Mouse (Mus musculus): ENCODE results near the gene Qsox1.

Gene Qsox1

GRCm38 (mm10) chr1:155801014-155801991, 11.4 kb downstream of the Qsox1 start:
- DNase-seq (ENCODE audit: low spot score), result no peak

- no peak for DNase-seq (ENCODE audit: low spot score)
Measured at GRCm38 (mm10) chr1:155798000-155798399, 14.7 kb downstream of the Qsox1 start.

- no peak for DNase-seq (ENCODE audit: low spot score)
Measured at GRCm38 (mm10) chr1:155797425-155797824, 15.3 kb downstream of the Qsox1 start.

- no peak for DNase-seq (ENCODE audit: low spot score)
Measured at GRCm38 (mm10) chr1:155796757-155797405, 15.8 kb downstream of the Qsox1 start.

GRCm38 (mm10) chr1:155795791-155796233, 16.9 kb downstream of the Qsox1 start:
- no peak for DNase-seq (ENCODE audit: low spot score)

- DNase-seq (ENCODE audit: low spot score), result no peak
Measured at GRCm38 (mm10) chr1:155794855-155795254, 17.8 kb downstream of the Qsox1 start.

- DNase-seq (ENCODE audit: low spot score), result peak; percentile 40
Measured at GRCm38 (mm10) chr1:155791919-155792318, 20.8 kb downstream of the Qsox1 start.

GRCm38 (mm10) chr1:155790111-155790974, 22.3 kb downstream of the Qsox1 start:
- peak; percentile 75 for DNase-seq (ENCODE audit: low spot score)

GRCm38 (mm10) chr1:155785886-155786285, 26.8 kb downstream of the Qsox1 start:
- DNase-seq (ENCODE audit: low spot score), result peak; percentile 70

GRCm38 (mm10) chr1:155784343-155785205, 28.1 kb downstream of the Qsox1 start:
- peak; percentile 84 for DNase-seq (ENCODE audit: low spot score)

- DNase-seq (ENCODE audit: low spot score), result no peak
Measured at GRCm38 (mm10) chr1:155782382-155782781, 30.3 kb downstream of the Qsox1 start.

- no peak for DNase-seq (ENCODE audit: low spot score)
Measured at GRCm38 (mm10) chr1:155777641-155778625, 34.8 kb downstream of the Qsox1 start.

- DNase-seq (ENCODE audit: low spot score), result peak; percentile 30
Measured at GRCm38 (mm10) chr1:155759167-155759566, 53.5 kb downstream of the Qsox1 start.

GRCm38 (mm10) chr1:155758711-155759110, 54.0 kb downstream of the Qsox1 start:
- no peak for DNase-seq (ENCODE audit: low spot score)

- DNase-seq (ENCODE audit: low spot score), result no peak
Measured at GRCm38 (mm10) chr1:155757621-155758020, 55.1 kb downstream of the Qsox1 start.

- DNase-seq (ENCODE audit: low spot score), result no peak
Measured at GRCm38 (mm10) chr1:155753411-155753810, 59.3 kb downstream of the Qsox1 start.

- peak; percentile 62 for DNase-seq (ENCODE audit: low spot score)
Measured at GRCm38 (mm10) chr1:155751484-155752255, 61.0 kb downstream of the Qsox1 start, which contains the start of gene Lhx4. Lhx4 (minus strand) TSS chr1:155751684.

- no peak for DNase-seq (ENCODE audit: low spot score)
Measured at GRCm38 (mm10) chr1:155750517-155751178, 62.0 kb downstream of the Qsox1 start.

All from MN1 (cell line).